Mouse (Mus musculus) frontal cortex, postnatal 14 days (tissue): ENCODE results near the gene Brsk2.

Experiments
- DNase-seq, 2 experiments: peaks; one replicate each; pipeline ENCODE4 v3.0.0; 2022; ENCODE audit warnings: low spot score in 2 of 2

The Brsk2 gene

GRCm38 (mm10) chr7:142030073-142030472 is 80.5 kb downstream of the Brsk2 start:
- DNase-seq = no peak

- DNase-seq = no peak
Measured at GRCm38 (mm10) chr7:142034198-142034597, 84.6 kb downstream of the Brsk2 start.

- no peak for DNase-seq
Measured at GRCm38 (mm10) chr7:142035048-142035811, 85.7 kb downstream of the Brsk2 start.

GRCm38 (mm10) chr7:142037553-142038170 is 88.1 kb downstream of the Brsk2 start:
- DNase-seq = no peak

GRCm38 (mm10) chr7:142040756-142041155 is 91.2 kb downstream of the Brsk2 start:
- DNase-seq = no peak

GRCm38 (mm10) chr7:142045344-142045743 is 95.8 kb downstream of the Brsk2 start:
- no peak for DNase-seq

GRCm38 (mm10) chr7:142045932-142046331 is 96.4 kb downstream of the Brsk2 start:
- DNase-seq = no peak

GRCm38 (mm10) chr7:142050536-142050935 is 101.0 kb downstream of the Brsk2 start:
- no peak for DNase-seq
